Mouse (Mus musculus): Measurements from ENCODE around the gene Plk2. TPM values are rescaled to one million over a fixed set of nuclear protein-coding genes. Genes with fewer than 3 reads are reported as not detected.

Plk2 gene
- total and polyA plus RNA-seq, 2 experiments from 2014 or later = 123 to 130 TPM

- no peak overlapping the region for H3K4me3 ChIP-seq (ENCODE audit: low read depth, low read length)
- no peaks in the 10 kb centered on the region for H3K27me3 ChIP-seq (ENCODE audit: insufficient read depth, low read length)
- no peak for TF ChIP-seq CTCF (IDR thresholded peaks at IDR 0.05)
- DNase-seq (ENCODE audit: low spot score) (no peak), ATAC-seq (ENCODE audit: low FRiP score) (no peak)
- no peaks in the 10 kb centered on the region for H3K9me3 ChIP-seq (ENCODE audit: low read length)
- no peak overlapping the region for H3K4me2 ChIP-seq (ENCODE audit: low read depth, low read length, poor library complexity, severe bottlenecking)
- no peak overlapping the region for H3K27ac ChIP-seq (ENCODE audit: low read depth, low read length)
- 87% methylated on average over 5 of the region's 5 CpGs for WGBS
- no peak overlapping the region for H3K9ac ChIP-seq (replicated peaks; ENCODE audit: low read length, poor library complexity, severe bottlenecking)
- no peaks in the 10 kb centered on the region for H3K36me3 ChIP-seq (ENCODE audit: insufficient read depth, low read length)
- H3K4me1 ChIP-seq (ENCODE audit: insufficient read depth, low read length) = no peaks in the 10 kb centered on the region
These were observed 23.8 kb downstream of the Plk2 start for GRCm38 (mm10) chr13:110418656-110419055.

GRCm38 (mm10) chr13:110419640-110420039 lies 24.8 kb downstream of the Plk2 start:
- Histone ChIP-seq H3K36me3 (ENCODE audit: insufficient read depth, low read length) (no peaks in the 10 kb centered on the region), H3K9me3 (ENCODE audit: low read length) (no peaks in the 10 kb centered on the region), H3K4me1 (ENCODE audit: insufficient read depth, low read length) (no peaks in the 10 kb centered on the region), H3K27me3 (ENCODE audit: insufficient read depth, low read length) (no peaks in the 10 kb centered on the region), H3K4me2 (ENCODE audit: low read depth, low read length, poor library complexity, severe bottlenecking) (no peak overlapping the region), H3K27ac (ENCODE audit: low read depth, low read length) (no peak overlapping the region), H3K9ac (replicated peaks; ENCODE audit: low read length, poor library complexity, severe bottlenecking) (no peak overlapping the region), H3K4me3 (ENCODE audit: low read depth, low read length) (no peak overlapping the region)
- WGBS = 70% methylated on average over 5 of the region's 5 CpGs
- ATAC-seq (ENCODE audit: low FRiP score) (no peak), DNase-seq (ENCODE audit: low spot score) (no peak)
- no peak for TF ChIP-seq CTCF (IDR thresholded peaks at IDR 0.05)

GRCm38 (mm10) chr13:110422434-110422833 lies 27.6 kb downstream of the Plk2 start:
- ATAC-seq (ENCODE audit: low FRiP score) (no peak), DNase-seq (ENCODE audit: low spot score) (no peak)
- 86% methylated on average over 7 of the region's 7 CpGs for WGBS
- no peaks in the 10 kb centered on the region for H3K4me1 ChIP-seq (ENCODE audit: insufficient read depth, low read length)
- no peak overlapping the region for H3K4me2 ChIP-seq (ENCODE audit: low read depth, low read length, poor library complexity, severe bottlenecking)
- H3K27ac ChIP-seq (ENCODE audit: low read depth, low read length) = no peak overlapping the region
- no peak overlapping the region for H3K9ac ChIP-seq (replicated peaks; ENCODE audit: low read length, poor library complexity, severe bottlenecking)
- TF ChIP-seq CTCF (IDR thresholded peaks at IDR 0.05) = no peak
- no peaks in the 10 kb centered on the region for H3K9me3 ChIP-seq (ENCODE audit: low read length)
- H3K36me3 ChIP-seq (ENCODE audit: insufficient read depth, low read length) = no peaks in the 10 kb centered on the region
- no peak overlapping the region for H3K4me3 ChIP-seq (ENCODE audit: low read depth, low read length)
- H3K27me3 ChIP-seq (ENCODE audit: insufficient read depth, low read length) = no peaks in the 10 kb centered on the region

- Histone ChIP-seq H3K4me3 (ENCODE audit: low read depth, low read length) (no peak overlapping the region), H3K9me3 (ENCODE audit: low read length) (no peaks in the 10 kb centered on the region), H3K4me2 (ENCODE audit: low read depth, low read length, poor library complexity, severe bottlenecking) (no peak overlapping the region), H3K36me3 (ENCODE audit: insufficient read depth, low read length) (no peaks in the 10 kb centered on the region), H3K27ac (ENCODE audit: low read depth, low read length) (no peak overlapping the region; the same call in 1 of the 2 replicates), H3K27me3 (ENCODE audit: insufficient read depth, low read length) (no peaks in the 10 kb centered on the region), H3K9ac (replicated peaks; ENCODE audit: low read length, poor library complexity, severe bottlenecking) (no peak overlapping the region), H3K4me1 (ENCODE audit: insufficient read depth, low read length) (no peaks in the 10 kb centered on the region)
- no peak for TF ChIP-seq CTCF (IDR thresholded peaks at IDR 0.05)
- ATAC-seq (ENCODE audit: low FRiP score) (no peak), DNase-seq (ENCODE audit: low spot score) (no peak)
- 92% methylated on average over 8 of the region's 8 CpGs for WGBS
These were observed 30.8 kb downstream of the Plk2 start for GRCm38 (mm10) chr13:110425512-110426222.

- H3K9me3 ChIP-seq (ENCODE audit: low read length) = no peaks in the 10 kb centered on the region
- H3K36me3 ChIP-seq (ENCODE audit: insufficient read depth, low read length) = no peaks in the 10 kb centered on the region
- DNase-seq (ENCODE audit: low spot score) = no peak
- no peak overlapping the region for H3K4me2 ChIP-seq (ENCODE audit: low read depth, low read length, poor library complexity, severe bottlenecking)
- no peak overlapping the region for H3K9ac ChIP-seq (replicated peaks; ENCODE audit: low read length, poor library complexity, severe bottlenecking)
- no peak overlapping the region for H3K4me3 ChIP-seq (ENCODE audit: low read depth, low read length)
- no peak overlapping the region for H3K27ac ChIP-seq (ENCODE audit: low read depth, low read length)
- no peak for ATAC-seq (ENCODE audit: low FRiP score)
- H3K27me3 ChIP-seq (ENCODE audit: insufficient read depth, low read length) = no peaks in the 10 kb centered on the region
- TF ChIP-seq CTCF (IDR thresholded peaks at IDR 0.05) = no peak
- peaks cover 2% of the 10 kb centered on the region; the same call in 1 of the 2 replicates for H3K4me1 ChIP-seq (ENCODE audit: insufficient read depth, low read length)
These were observed 36.5 kb downstream of the Plk2 start for GRCm38 (mm10) chr13:110431388-110431787.

- no peak for DNase-seq (ENCODE audit: low spot score)
- Histone ChIP-seq H3K36me3 (ENCODE audit: insufficient read depth, low read length) (no peaks in the 10 kb centered on the region), H3K9me3 (ENCODE audit: low read length) (no peaks in the 10 kb centered on the region), H3K9ac (replicated peaks; ENCODE audit: low read length, poor library complexity, severe bottlenecking) (no peak overlapping the region), H3K27ac (ENCODE audit: low read depth, low read length) (no peak overlapping the region), H3K4me3 (ENCODE audit: low read depth, low read length) (no peak overlapping the region), H3K4me2 (ENCODE audit: low read depth, low read length, poor library complexity, severe bottlenecking) (no peak overlapping the region), H3K27me3 (ENCODE audit: insufficient read depth, low read length) (no peaks in the 10 kb centered on the region), H3K4me1 (ENCODE audit: insufficient read depth, low read length) (peaks cover 3% of the 10 kb centered on the region; the same call in 1 of the 2 replicates)
- no peak for TF ChIP-seq CTCF (IDR thresholded peaks at IDR 0.05)
- 59% methylated on average over 2 of the region's 2 CpGs for WGBS
- no peak for ATAC-seq (ENCODE audit: low FRiP score)
These were observed 37.3 kb downstream of the Plk2 start for GRCm38 (mm10) chr13:110432062-110432566.
